Mouse (Mus musculus) forebrain, embryonic 11.5 days (tissue): ENCODE measurements at regions not wholly inside any gene's neighbourhood (a gene's known extent, or its start where the extent isn't known, plus 50 kb on each side); places are given as distances from the start of the nearest gene placed in this dataset.

Experiments used
- ATAC-seq: fragments of 200-750 bp; cut with Nextera tagmentation; replicated peaks from 2 replicates; pipeline ENCODE4 v1.8.0; 2017; ENCODE audit warnings: moderate TSS enrichment; ENCODE audit not compliant: low FRiP score
- DNase-seq: peaks from one replicate; pipeline ENCODE4 v3.0.0-alpha.2; 2017; ENCODE audit warnings: low spot score
- H3K27ac ChIP-seq: fragments of 300-500 bp; sonication (generic); 2 replicates; pipeline ENCODE4 v1.5.1; 2014; ENCODE audit warnings: low read depth, low read length
- H3K27me3 ChIP-seq: fragments of 300-500 bp; sonication (generic); 2 replicates; pipeline ENCODE4 v1.6.1; 2014; ENCODE audit warnings: mild to moderate bottlenecking, low read length, mixed read lengths; ENCODE audit not compliant: control insufficient read depth, insufficient read depth
- H3K36me3 ChIP-seq: fragments of 300-500 bp; sonication (generic); 2 replicates; pipeline ENCODE4 v1.6.1; 2014; ENCODE audit warnings: mild to moderate bottlenecking, low read length, moderate library complexity, mixed read lengths; ENCODE audit not compliant: control insufficient read depth, insufficient read depth
- H3K4me1 ChIP-seq: fragments of 300-500 bp; sonication (generic); replicated peaks from 2 replicates; pipeline ENCODE4 v1.6.1; 2014; ENCODE audit warnings: low read length, mixed read lengths; ENCODE audit not compliant: control insufficient read depth, insufficient read depth
- H3K4me2 ChIP-seq: fragments of 300-500 bp; sonication (generic); 2 replicates; pipeline ENCODE4 v1.6.1; 2014; ENCODE audit warnings: low read depth, mild to moderate bottlenecking, low read length, moderate library complexity, mixed read lengths; ENCODE audit not compliant: severe bottlenecking
- H3K4me3 ChIP-seq: fragments of 300-500 bp; sonication (generic); 2 replicates; pipeline ENCODE4 v1.5.1; 2014; ENCODE audit warnings: low read depth, low read length
- H3K9ac ChIP-seq: fragments of 300-500 bp; sonication (generic); 2 replicates; pipeline ENCODE4 v1.6.1; 2014; ENCODE audit warnings: low read length
- H3K9me3 ChIP-seq: fragments of 300-500 bp; sonication (generic); 2 replicates; pipeline ENCODE4 v1.6.1; 2016; ENCODE audit warnings: low read length, mixed read lengths; ENCODE audit not compliant: control insufficient read depth
- WGBS: fragments of 180-500 bp; shearing (Covaris S2); extraction: QIAGEN DNeasy Blood & Tissue Kit; methylation state at CpG from one replicate; pipeline ENCODE4 v1.1.7; 2014; 5-methylcytosine and 5-hydroxymethylcytosine counted together

GRCm38 (mm10) chr15:42047088-42047976, 1913.2 kb downstream of the 9330182O14Rik start:
- Histone ChIP-seq H3K4me1 (no peaks in the 10 kb centered on the region; the same call in 1 of the 2 replicates), H3K9me3 (no peaks in the 10 kb centered on the region), H3K27me3 (no peaks in the 10 kb centered on the region), H3K36me3 (no peaks in the 10 kb centered on the region), H3K4me3 (no peak overlapping the region), H3K4me2 (no peak overlapping the region), H3K27ac (no peak overlapping the region), H3K9ac (no peak overlapping the region)
- DNase-seq (no peak), ATAC-seq (no peak)
- 50% methylated on average over 4 of the region's 4 CpGs for WGBS

- DNase-seq (no peak), ATAC-seq (no peak)
- 69% methylated on average over 3 of the region's 3 CpGs for WGBS
- Histone ChIP-seq H3K4me1 (no peaks in the 10 kb centered on the region), H3K9ac (no peak overlapping the region), H3K27ac (no peak overlapping the region), H3K4me2 (no peak overlapping the region), H3K9me3 (no peaks in the 10 kb centered on the region), H3K36me3 (no peaks in the 10 kb centered on the region), H3K27me3 (no peaks in the 10 kb centered on the region), H3K4me3 (no peak overlapping the region)
Measured at GRCm38 (mm10) chr15:42056772-42057171, 1922.6 kb downstream of the 9330182O14Rik start.

- no peaks in the 10 kb centered on the region for H3K27me3 ChIP-seq
- no peak overlapping the region for H3K4me2 ChIP-seq
- H3K4me1 ChIP-seq: no peaks in the 10 kb centered on the region
- no peak overlapping the region for H3K4me3 ChIP-seq
- no peak overlapping the region for H3K9ac ChIP-seq
- no peaks in the 10 kb centered on the region for H3K36me3 ChIP-seq
- WGBS: 46% methylated on average over 5 of the region's 5 CpGs
- no peak overlapping the region for H3K27ac ChIP-seq
- DNase-seq (no peak), ATAC-seq (peak; percentile 70)
- H3K9me3 ChIP-seq: no peaks in the 10 kb centered on the region
Measured at GRCm38 (mm10) chr15:42068207-42068831, 1934.2 kb downstream of the 9330182O14Rik start.

GRCm38 (mm10) chr15:42069072-42069471, 1934.9 kb downstream of the 9330182O14Rik start:
- Histone ChIP-seq H3K4me1 (no peaks in the 10 kb centered on the region), H3K9me3 (no peaks in the 10 kb centered on the region), H3K9ac (no peak overlapping the region), H3K4me2 (no peak overlapping the region), H3K4me3 (no peak overlapping the region), H3K27me3 (no peaks in the 10 kb centered on the region), H3K27ac (no peak overlapping the region), H3K36me3 (no peaks in the 10 kb centered on the region)
- DNase-seq: no peak
- 71% methylated on average over 3 of the region's 3 CpGs for WGBS
- ATAC-seq: no peak

GRCm38 (mm10) chr15:42073486-42073885, 1939.3 kb downstream of the 9330182O14Rik start:
- Histone ChIP-seq H3K4me3 (no peak overlapping the region), H3K36me3 (no peaks in the 10 kb centered on the region), H3K9me3 (no peaks in the 10 kb centered on the region), H3K27me3 (no peaks in the 10 kb centered on the region), H3K4me1 (no peaks in the 10 kb centered on the region), H3K4me2 (no peak overlapping the region), H3K27ac (no peak overlapping the region), H3K9ac (no peak overlapping the region)
- DNase-seq (no peak), ATAC-seq (no peak)

- no peak overlapping the region for H3K4me2 ChIP-seq
- WGBS: 78% methylated on average over 2 of the region's 2 CpGs
Measured at GRCm38 (mm10) chr15:42082436-42082835, 1948.3 kb downstream of the 9330182O14Rik start.

GRCm38 (mm10) chr15:42100730-42101129, 1966.6 kb downstream of the 9330182O14Rik start:
- Histone ChIP-seq H3K4me2 (no peak overlapping the region), H3K27me3 (no peaks in the 10 kb centered on the region), H3K9me3 (no peaks in the 10 kb centered on the region), H3K4me3 (no peak overlapping the region), H3K9ac (no peak overlapping the region), H3K4me1 (no peaks in the 10 kb centered on the region), H3K36me3 (no peaks in the 10 kb centered on the region), H3K27ac (no peak overlapping the region)
- WGBS: 70% methylated on average over 2 of the region's 2 CpGs
- no peak for ATAC-seq
- no peak for DNase-seq

More at GRCm38 (mm10) chr15:42082436-42082835, 1948.3 kb downstream of the 9330182O14Rik start:
- no peaks in the 10 kb centered on the region for H3K36me3 ChIP-seq
- no peaks in the 10 kb centered on the region for H3K4me1 ChIP-seq
- no peak overlapping the region for H3K4me3 ChIP-seq
- no peaks in the 10 kb centered on the region for H3K27me3 ChIP-seq
- H3K27ac ChIP-seq: no peak overlapping the region
- no peak overlapping the region for H3K9ac ChIP-seq
- no peaks in the 10 kb centered on the region for H3K9me3 ChIP-seq
- DNase-seq (no peak), ATAC-seq (no peak)

- no peaks in the 10 kb centered on the region for H3K4me1 ChIP-seq
- H3K27me3 ChIP-seq: no peaks in the 10 kb centered on the region
- no peak overlapping the region for H3K4me3 ChIP-seq
- DNase-seq: no peak
- 78% methylated on average over 2 of the region's 2 CpGs for WGBS
- H3K9me3 ChIP-seq: no peaks in the 10 kb centered on the region
- no peak overlapping the region for H3K4me2 ChIP-seq
- no peak overlapping the region for H3K9ac ChIP-seq
- no peak overlapping the region for H3K27ac ChIP-seq
- no peaks in the 10 kb centered on the region for H3K36me3 ChIP-seq
- ATAC-seq: no peak
Measured at GRCm38 (mm10) chr15:42104816-42105215, 1970.7 kb downstream of the 9330182O14Rik start.
